Mouse (Mus musculus) adrenal gland, adult (tissue): ENCODE results near the gene Areg.

Source experiments
- DNase-seq, 2 experiments: peaks; one replicate each; pipeline ENCODE4 v3.0.0; 2022 to 2023; ENCODE audit warnings: low spot score in 1 of 2; ENCODE audit not compliant: inconsistent age in 2 of 2

The Areg gene

DNA sequence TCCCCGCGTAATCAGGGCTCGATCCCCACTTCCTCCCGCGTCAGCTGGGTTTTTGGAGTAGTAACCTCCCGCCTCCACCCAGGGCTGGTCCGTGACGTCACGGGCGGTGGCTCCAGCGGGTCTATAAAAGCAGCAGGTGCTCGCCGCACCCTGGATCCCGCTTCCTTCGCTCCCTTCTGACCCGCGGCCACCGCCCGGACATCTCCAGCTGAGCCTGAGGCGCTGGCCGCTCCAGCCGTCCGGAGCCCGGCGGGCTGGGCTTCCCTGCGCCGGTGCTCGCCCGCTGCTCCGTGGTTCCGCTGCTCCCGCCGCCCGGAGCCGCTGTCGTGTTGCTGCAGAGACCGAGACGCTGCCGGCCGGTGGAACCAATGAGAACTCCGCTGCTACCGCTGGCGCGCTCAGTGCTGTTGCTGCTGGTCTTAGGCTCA, at the start of gene Areg:
Gene Areg (plus strand): TSS at position 154 of the 428 bp plus-strand sequence.
- DNase-seq: peak; percentile 29 to 63

DNA sequence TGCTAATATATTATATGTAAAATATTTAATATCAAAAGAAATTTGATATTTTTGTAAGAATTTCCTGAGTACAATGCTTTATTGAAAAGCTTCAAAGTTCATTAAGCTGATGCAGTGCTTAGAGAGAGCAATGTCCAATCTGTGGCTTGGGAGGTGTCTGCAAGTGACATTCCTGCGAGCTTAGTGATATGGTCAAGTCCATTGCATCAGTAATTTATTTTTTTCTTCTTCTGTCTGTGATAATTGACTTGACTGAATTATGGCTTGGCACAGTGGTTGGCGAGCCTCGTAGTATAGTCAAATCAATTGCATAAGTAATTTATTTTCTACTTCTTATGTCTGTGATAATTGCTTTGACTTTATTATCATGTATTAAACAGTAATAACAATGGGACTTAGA, 49.1 kb upstream of the Areg start:
- no peak for DNase-seq

DNA sequence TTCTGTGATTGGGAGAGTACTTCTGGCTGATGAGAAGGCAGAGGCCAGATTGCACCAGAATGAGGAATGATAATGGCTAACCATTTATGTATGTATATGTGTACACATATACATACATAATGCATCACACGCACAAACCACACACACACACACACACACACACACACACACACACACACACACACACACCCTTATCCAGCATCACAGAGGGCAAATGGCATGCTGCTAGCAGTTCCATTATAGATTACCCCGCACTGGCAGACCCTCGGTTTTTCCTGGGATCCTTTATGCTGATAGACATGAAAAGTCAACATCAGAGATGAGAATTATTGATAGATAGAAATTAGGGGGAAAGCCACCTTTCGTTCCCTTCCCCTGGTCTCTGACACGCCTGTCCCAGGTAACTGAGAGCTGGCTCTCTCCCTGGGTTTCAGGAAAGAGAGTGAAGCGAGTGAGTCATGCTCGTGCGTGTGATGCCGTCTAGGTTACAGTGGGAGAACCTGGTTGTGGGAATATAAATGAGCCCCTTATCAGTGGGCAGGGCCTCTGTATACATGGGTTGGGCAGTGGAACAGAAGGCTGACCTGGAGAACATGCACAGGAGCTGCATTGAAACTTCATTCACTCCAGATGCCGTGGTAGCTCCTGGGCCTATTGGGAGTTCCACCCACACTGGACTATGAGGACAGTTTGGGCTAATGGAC, 41.3 kb upstream of the Areg start:
- DNase-seq: no peak

DNA sequence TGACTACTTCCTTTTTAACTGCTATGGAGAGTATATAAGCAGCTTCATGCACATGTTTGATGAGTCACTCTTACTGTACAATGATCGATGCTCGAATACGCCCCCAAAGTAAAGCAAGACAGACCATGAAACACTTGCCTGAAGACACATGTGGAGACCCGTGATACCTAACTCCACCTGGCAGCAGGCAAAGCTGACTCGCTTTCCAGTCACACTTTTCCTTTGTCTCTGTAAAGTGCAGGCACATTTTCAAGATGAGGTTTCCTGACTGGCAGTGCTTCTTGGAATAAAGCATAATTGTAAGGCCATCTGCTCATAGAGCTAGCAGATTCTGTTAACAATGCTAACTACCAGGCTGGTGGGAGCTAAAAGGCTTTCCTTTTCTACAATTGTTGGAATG, 37.7 kb upstream of the Areg start:
- DNase-seq: no peak

DNA sequence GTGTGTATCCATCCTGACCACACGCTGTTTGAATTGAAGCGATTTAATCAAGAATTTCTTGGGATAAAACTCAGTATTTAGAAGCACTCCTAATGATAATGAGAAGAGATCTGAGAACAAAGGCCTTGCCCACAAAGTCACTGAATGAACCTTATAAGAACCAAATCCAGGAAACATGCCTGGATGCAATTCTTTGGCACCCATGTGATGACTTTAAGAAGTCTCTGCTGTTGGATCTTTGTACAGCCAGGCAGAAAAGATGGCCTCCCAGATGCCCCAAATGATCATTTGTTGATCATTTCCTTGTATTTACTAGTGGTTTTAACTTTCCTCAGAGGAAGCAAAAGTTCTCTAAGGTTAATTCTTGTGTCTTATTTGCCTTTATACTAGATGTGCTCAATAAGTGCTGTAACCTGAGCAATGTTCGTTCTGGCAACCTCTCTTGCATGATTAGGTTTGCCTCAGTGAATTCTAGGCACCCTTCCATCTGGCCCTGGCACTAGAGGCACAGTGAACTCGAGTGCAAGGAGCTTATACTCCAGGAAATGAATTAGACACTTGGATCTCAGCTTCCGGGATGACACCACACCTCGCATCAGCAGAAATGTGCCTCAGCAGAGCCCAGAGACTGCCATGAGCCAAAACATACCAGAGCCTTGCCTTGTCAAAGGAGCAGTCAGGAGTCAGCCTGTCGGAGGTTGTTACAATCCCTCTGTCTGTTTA, 35.3 kb upstream of the Areg start:
- no peak for DNase-seq

DNA sequence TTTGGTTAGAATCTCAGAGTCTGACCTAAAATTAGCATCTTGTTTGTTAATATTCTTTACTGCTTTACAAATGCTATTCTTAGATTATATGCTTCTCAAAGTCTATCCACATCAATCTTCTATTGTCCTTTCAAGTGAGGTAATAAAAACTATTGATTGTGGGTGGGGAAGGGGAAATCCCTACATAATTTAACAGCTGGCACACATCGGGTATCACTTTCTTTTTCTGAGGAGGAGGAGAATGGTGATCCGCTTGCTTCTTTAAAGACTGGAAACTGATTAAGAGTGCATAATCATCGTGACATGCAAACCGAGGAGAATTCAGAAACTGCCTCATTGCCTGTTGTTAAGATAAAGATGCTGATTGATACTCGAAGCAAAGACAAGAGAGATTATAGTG, 33.2 kb upstream of the Areg start:
- no peak for DNase-seq

DNA sequence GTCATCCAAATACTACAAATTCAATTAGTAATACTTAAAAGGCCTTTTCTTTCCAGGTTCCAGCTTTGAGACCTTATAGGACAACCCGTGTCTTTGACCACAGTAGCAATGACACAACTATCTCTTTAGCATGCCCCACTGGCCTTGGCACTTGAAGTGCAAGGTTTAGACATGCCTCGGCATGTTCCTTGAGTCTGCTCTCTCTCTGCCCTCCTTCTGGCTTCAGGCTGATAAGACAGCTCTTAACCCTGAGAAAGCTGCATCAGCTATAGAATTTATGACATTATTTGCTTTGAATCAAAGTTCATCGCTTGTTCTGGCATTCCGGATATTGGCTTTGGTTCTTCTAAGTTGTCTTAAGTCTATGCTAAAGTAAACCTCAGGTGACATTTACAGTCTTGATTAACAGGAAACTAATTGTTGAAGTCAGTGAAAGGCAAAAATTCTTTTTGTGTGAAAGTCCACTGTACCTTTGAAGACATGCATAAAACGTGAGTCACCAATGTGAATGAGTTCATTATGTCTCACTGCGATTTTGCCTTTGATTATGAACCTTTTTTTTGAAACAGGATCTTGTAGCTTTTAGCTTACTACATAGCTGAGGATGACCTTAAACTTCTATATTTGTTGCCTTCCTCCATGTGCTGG, 29.3 kb upstream of the Areg start:
- DNase-seq: peak; percentile 29 to 32

DNA sequence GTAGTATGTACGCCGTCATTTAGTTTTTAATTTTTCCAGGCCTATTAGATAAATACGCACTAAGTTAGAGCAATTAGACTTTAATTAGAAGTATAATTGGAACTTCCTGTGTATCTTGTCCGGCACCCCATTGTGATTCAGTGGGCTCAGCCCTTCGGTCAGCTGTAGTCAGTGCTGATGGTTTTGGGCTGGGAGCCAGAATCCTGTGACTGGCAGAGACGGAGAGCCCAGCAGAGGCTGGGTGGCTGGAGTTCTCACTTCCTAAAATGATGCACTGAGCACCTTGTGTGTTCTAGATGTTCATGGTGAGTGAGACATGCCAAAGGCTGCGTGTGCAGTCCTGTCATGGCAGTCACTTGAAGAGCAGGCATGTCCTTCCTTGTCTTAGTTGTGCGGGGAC, 28.4 kb upstream of the Areg start:
- DNase-seq: no peak

DNA sequence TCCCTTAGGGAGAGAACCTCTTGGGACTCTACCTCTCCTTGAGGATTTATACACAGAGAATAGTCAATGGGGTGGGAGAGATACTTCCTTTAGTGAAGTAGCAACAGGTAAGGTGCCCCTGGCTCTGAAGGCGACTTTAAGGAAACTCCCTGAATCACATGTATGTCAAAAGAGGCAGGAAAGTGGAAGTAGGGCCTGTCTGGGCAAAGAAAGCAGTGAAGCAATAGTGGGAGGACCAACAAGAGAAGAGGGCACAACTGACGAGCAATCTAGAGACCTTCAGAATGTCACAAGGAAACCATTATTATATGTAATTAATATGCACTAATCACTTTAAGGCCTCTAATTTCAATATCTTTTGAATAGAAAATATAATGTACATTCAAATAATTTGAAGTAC, 25.4 kb upstream of the Areg start:
- no peak for DNase-seq

DNA sequence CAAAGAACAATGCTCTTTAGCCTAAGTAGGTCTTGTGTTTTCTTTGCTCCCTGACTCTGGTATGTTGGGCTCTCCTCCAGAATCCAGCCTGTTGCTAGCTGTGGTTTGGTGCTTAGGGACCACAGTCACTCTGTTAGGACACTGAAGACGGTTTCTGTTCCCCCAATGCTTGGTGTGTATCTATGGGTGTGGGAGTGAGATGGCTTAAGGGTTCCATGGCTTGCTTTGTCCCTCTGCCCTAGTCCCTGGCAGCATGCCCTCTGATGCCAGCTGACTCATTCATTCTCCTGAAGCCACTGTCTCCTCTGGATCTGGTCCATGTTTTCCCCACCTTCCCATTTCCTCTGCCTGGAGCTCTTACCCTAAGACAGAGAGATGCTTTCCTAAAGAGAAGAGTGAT, 24.8 kb upstream of the Areg start:
- DNase-seq: no peak

DNA sequence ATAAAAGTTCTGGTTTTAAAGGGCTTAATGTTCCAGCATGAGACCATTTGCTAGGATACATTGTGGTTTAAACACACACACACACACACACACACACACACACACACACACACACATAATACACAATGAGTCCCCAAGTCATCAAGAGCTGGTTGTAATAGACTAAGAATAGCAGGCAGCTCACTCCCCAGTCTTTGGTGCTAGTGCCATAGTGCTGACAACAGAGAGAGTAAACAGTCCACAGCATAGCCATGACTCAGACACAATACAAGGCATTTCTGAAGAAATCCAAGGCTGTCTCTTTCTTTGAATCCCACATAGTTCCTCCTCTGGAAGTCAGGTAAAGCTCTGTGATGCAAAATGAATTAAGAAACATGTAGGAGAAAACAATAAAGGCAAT, 20.8 kb upstream of the Areg start:
- DNase-seq: no peak

DNA sequence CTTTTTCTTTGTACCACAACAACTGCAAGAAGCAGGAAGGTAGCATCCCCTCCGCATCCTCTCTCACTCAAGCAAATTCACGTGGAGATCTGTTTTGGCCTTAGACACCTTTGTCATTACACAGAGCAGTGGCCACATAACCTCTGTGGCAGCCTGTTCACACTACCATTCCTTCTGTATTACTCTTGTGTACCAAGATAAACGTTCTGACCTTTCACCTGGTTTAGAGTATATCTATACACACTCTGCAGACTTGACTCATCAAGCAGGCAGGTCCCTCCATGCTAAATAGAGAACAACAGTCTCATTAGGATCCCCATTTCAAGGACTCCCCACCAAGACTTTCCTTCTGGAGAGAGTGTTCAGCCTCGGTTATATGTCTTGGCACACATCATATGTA, 16.0 kb upstream of the Areg start:
- DNase-seq: no peak

DNA sequence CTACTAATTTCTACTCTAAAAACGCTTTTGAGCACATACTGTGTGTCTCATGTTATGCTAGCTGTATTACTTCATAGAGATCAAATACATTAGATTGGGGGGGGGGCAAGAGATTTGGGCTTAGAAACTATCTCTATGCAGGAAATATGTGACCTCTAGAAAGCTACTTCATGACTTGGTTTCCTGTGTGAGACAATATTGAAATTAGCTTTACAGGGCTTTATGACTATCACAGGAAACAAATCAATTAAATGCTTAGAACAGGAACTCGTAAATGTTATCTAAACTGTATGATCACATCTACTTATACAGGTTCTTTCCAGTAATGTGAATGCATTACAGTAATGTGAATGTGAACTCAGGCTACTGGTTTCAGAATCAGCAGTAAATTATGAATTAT, 15.3 kb upstream of the Areg start:
- no peak for DNase-seq

DNA sequence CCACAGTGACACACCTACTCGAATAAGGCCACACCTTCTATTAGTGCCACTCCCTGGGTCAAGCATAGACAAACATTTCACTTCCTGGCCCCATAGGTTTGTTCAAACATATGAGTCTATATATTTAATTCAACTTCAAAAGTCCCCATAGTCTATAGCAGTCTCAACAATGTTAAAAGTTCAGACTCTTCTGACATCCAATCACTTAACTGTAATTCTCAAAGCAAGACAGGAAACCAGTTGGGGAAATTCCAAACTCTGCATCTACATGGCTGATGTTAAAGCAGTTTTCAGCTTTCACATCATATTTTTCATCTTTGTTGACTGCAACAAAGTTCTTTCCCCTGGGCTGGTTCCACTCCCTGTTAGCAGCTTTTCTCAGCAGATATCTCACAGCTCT, 12.8 kb upstream of the Areg start:
- DNase-seq: no peak

DNA sequence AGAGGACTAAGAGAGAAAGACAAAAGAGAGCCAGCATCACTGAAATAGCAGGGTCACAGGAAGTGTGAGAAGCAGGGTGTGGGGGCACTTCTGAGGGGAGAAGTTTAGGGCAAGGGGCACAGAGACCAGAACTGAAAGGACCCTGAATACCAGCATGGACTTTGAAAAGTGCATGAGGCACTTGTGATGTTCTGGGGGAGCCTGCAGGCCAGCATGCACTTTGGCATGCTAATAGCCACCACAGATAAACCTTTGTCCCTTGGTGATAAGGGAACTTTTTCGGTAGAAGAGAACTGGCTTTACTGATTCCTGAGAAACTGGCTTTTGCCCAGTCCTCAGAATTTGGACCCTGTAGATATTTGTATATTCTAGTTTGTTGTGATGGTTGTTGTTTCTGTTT, 4.4 kb upstream of the Areg start:
- DNase-seq: no peak

DNA sequence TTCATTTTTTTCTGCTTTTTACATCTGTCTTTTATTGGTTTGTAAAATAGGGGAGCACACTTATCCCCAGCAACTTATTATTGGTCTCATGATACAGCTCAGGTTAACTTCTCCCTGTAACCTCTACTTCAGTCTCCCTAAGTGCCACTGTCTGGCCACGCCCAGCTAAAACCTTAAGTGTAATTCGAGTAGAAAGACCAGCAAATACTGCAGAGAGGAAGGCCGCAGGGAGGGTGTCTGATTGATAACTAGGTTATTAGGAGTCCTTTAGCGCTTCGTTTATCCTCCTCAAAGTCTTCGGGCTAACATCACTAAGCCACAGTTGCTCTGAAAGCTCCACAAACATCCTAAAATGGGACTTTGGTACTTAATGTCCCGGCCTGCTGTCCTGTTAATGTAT, 429 bp upstream of the Areg start:
- no peak for DNase-seq

DNA sequence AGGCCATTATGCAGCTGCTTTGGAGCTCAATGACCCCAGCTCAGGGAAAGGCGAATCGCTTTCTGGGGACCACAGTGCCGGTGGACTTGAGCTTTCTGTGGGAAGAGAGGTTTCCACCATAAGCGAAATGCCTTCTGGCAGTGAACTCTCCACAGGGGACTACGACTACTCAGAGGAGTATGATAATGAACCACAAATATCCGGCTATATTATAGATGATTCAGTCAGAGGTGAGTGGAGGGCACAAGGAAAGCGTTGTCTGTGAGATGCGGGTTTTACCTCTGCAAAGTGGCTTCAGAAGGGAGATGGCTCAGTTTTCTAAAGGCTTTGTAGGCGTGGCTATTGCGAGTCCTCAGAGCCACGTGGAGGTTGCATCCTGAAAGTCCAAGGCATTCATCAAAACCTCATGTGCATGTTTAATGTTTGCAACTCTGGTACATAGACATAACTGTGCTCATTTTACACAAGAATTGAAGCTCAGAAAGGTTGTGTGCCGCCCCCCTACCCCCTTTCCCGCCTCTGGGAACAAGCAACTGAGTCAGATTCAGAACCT, 1.6 kb downstream of the Areg start:
- DNase-seq: no peak

DNA sequence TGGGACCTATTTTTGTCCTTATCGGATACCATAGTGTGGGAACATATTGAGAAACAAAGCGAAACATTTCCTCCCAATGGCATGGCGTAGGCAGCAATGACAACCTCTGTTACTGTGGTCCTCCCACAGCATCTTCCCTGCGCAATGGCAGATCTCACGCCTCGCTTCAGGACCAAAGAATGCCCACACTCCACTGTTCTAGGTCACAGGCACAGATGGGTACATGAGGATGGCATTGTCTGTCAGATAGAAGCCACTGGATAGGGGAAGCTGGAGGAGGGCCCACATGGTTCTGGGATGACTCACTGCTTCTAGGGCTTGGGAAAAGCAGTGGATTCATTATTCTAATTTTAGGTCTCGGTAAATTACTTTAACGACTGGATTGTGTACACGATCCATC, 5.6 kb downstream of the Areg start:
- no peak for DNase-seq

DNA sequence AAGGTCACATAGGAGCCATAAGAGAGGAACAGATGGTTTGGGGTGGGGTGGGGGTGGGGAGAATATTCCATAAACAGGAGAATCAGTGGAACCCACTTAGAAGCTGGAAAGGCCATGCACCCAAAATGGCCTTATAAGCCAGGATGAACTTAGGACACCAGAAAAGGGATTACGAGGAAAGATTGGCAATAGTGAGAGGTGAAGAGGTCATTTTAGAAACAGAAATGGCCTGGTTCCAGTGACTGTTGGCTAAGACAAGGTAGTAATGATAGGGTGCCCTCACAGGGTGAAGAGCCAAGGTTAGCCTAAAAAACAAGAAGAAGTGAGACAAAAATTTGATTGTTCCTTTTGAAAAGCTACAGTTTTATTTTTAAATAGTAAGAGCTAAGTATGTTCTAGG, 7.6 kb downstream of the Areg start:
- no peak for DNase-seq

DNA sequence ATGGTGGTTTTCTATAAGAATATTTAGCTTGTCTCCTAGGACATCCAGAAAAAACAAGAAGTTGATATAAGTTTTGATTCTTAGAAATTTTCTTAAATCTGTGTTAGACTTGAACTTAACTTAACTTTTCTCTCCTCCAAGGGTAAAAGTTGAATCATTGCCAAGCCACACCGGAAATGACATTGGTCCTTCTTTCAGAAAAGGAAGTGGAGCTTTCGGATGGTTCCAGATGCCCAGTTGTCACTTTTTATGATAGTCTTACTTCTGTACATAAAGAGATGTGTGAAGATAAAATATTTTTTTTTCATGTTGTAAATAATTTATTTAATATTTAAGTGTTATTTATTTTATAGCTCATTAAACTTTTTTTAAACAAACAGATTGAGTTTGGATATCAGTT, 8.7 kb downstream of the Areg start:
- DNase-seq: no peak

DNA sequence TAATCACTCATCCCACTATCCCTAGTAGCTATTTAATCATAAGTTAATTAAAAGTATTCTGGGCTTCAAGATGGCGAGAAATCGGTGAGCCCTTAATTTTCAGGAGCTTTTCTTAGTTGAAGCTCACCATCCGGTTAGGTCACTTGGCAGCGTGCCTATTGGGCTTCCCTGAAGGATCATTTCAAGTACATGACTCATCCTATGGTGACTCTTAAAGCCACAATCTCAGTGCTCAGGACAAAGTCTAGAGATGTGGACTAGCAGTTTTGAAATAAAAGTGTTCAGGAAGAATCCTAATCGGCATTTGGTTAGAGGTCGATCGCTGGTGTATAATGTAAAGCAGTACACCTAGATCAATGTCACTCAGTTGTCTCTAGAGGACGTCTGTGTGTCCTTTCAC, 17.3 kb downstream of the Areg start:
- DNase-seq: peak in 1 of 2 experiments; percentile 42

DNA sequence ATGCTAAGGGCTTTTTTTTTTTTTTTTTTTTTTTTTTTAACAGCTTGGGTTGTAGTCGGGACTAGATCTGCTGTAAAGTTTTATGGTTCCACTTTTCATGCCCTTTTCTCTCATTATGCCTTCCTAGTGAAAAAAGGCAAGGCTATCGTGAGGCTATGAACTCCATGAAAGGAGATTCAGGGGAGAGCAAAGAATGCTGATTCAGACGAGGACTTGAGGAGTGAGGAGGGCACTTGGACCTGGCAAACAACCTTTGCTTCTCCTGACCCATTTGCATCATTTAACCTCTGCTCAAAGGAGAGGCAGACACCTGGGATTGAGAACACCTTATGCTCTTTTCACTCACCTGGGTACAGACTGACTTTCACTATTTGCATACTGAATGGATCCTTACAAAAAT, 17.8 kb downstream of the Areg start:
- no peak for DNase-seq
